Mouse (Mus musculus): ENCODE data around the gene Folr1. TPM values are rescaled to one million over a fixed set of nuclear protein-coding genes. Genes with fewer than 3 reads are reported as not detected.
A peak's percentile ranks its signal among the peaks of the same experiment; 100 is the strongest.

The Folr1 gene
- total and polyA plus RNA-seq, 2 experiments from 2014 or later, result 3.9 to 11.5 TPM

DNA sequence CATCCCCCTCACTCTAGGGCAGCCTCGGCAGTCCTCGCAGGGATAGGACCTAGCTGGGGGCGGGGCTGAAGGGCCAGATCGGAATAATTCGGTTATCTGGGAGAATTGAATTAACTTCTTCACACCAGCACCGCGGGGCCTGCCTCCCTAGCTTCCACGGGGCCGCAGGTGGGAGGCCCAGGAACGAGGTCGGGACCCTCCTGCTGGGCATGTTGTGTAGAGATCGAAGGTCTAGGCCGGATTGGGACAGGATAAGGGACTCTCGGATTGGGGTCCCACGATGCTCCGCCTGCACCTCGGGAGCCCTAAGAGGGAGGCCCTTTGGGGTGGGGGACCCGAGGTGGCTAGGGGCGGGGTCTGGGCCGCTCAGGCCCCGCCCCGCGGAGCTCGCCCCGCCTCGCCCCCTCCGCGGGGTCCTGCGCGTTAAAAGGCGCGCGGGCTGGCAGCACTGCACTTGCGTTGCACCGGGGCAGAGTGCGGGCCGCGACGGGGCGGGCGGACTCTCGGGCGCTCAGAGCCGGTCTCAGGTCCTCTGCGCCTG, 52.7 kb downstream of the Folr1 start, which contains the start of gene Phox2a:
Gene Phox2a (plus strand): TSS at position 453 of the 541 bp plus-strand sequence.
- peak within 1 kb of the TSS; percentile 10 for H3K4me2 ChIP-seq (ENCODE audit: low read depth, low read length, poor library complexity, severe bottlenecking)
- H3K36me3 ChIP-seq (ENCODE audit: insufficient read depth, low read length), result no peaks in the 10 kb centered on the region
- peaks cover 60% of the 10 kb centered on the region for H3K27me3 ChIP-seq (ENCODE audit: insufficient read depth, low read length)
- no peak for TF ChIP-seq CTCF (IDR thresholded peaks at IDR 0.05)
- ATAC-seq (ENCODE audit: low FRiP score) (no peak), DNase-seq (ENCODE audit: low spot score) (no peak)
- H3K27ac ChIP-seq (ENCODE audit: low read depth, low read length), result no peak within 1 kb of the TSS
- no peaks in the 10 kb centered on the region for H3K4me1 ChIP-seq (ENCODE audit: insufficient read depth, low read length)
- WGBS, result under 1% methylated on average over 29 of the region's 45 CpGs
- no peak within 1 kb of the TSS for H3K9ac ChIP-seq (replicated peaks; ENCODE audit: low read length, poor library complexity, severe bottlenecking)
- no peaks in the 10 kb centered on the region for H3K9me3 ChIP-seq (ENCODE audit: low read length)
- peak within 1 kb of the TSS; percentile 25 for H3K4me3 ChIP-seq (ENCODE audit: low read depth, low read length)

Small RNAs within 50 kb of the gene (microRNA-seq; reads per million reads assigned to microRNA genes)
- not detected for gene Gm22655 (ENCODE audit: borderline number of aligned reads)

Other genes with a start within 250 kb of the Folr1 start
- 39.7 and 53.1 TPM in 2 replicates for gene Clpb, start 207.2 kb downstream of the Folr1 start, total RNA-seq (2014; rRNA removed)
- 33.4 and 43.3 TPM in 2 replicates for gene Clpb, start 207.2 kb downstream of the Folr1 start, polyA plus RNA-seq (2015; fragmentation: Nextera tagmentation; extraction: Ambion mirVana)
- gene Phox2a, start 52.5 kb downstream of the Folr1 start, total RNA-seq (2014; rRNA removed), result 0.82 TPM in 1 of 2 replicates, not detected in the other
- gene Phox2a, start 52.5 kb downstream of the Folr1 start, polyA plus RNA-seq (2015; fragmentation: Nextera tagmentation; extraction: Ambion mirVana), result 0.12 TPM in 1 of 2 replicates, not detected in the other
- gene Inppl1, start 32.6 kb downstream of the Folr1 start, total RNA-seq (2014; rRNA removed), result 16.8 and 21.2 TPM in 2 replicates
- gene Inppl1, start 32.6 kb downstream of the Folr1 start, polyA plus RNA-seq (2015; fragmentation: Nextera tagmentation; extraction: Ambion mirVana), result 5.7 and 8.0 TPM in 2 replicates
- gene Folr2, start 13.6 kb downstream of the Folr1 start, total RNA-seq (2014; rRNA removed), result 2.6 and 3.4 TPM in 2 replicates
- gene Folr2, start 13.6 kb downstream of the Folr1 start, polyA plus RNA-seq (2015; fragmentation: Nextera tagmentation; extraction: Ambion mirVana), result 2.3 and 3.5 TPM in 2 replicates
- 49.9 and 56.9 TPM in 2 replicates for gene Anapc15, start 7.1 kb downstream of the Folr1 start, total RNA-seq (2014; rRNA removed)
- gene Anapc15, start 7.1 kb downstream of the Folr1 start, polyA plus RNA-seq (2015; fragmentation: Nextera tagmentation; extraction: Ambion mirVana), result 62.7 and 68.3 TPM in 2 replicates
- gene Lamtor1, start 35.1 kb upstream of the Folr1 start, total RNA-seq (2014; rRNA removed), result 114 and 127 TPM in 2 replicates
- 159 and 180 TPM in 2 replicates for gene Lamtor1, start 35.1 kb upstream of the Folr1 start, polyA plus RNA-seq (2015; fragmentation: Nextera tagmentation; extraction: Ambion mirVana)
- 0.38 TPM in 1 of 2 replicates, not detected in the other for gene Tomt, start 35.6 kb upstream of the Folr1 start, total RNA-seq (2014; rRNA removed)
- gene Tomt, start 35.6 kb upstream of the Folr1 start, polyA plus RNA-seq (2015; fragmentation: Nextera tagmentation; extraction: Ambion mirVana), result 0.23 and 0.32 TPM in 2 replicates
- gene Lrrc51, start 63.1 kb upstream of the Folr1 start, total RNA-seq (2014; rRNA removed), result 3.7 and 6.9 TPM in 2 replicates
- 7.0 TPM in 2 replicates for gene Lrrc51, start 63.1 kb upstream of the Folr1 start, polyA plus RNA-seq (2015; fragmentation: Nextera tagmentation; extraction: Ambion mirVana)
- 64.4 and 74.0 TPM in 2 replicates for gene Numa1, start 63.3 kb upstream of the Folr1 start, total RNA-seq (2014; rRNA removed)
- gene Numa1, start 63.3 kb upstream of the Folr1 start, polyA plus RNA-seq (2015; fragmentation: Nextera tagmentation; extraction: Ambion mirVana), result 17.9 and 20.6 TPM in 2 replicates
- gene Il18bp, start 147.9 kb upstream of the Folr1 start, total RNA-seq (2014; rRNA removed), result 7.7 and 12.9 TPM in 2 replicates
- 3.1 and 4.2 TPM in 2 replicates for gene Il18bp, start 147.9 kb upstream of the Folr1 start, polyA plus RNA-seq (2015; fragmentation: Nextera tagmentation; extraction: Ambion mirVana)
- gene Rnf121, start 194.7 kb upstream of the Folr1 start, total RNA-seq (2014; rRNA removed), result 31.3 and 40.7 TPM in 2 replicates
- 22.0 and 23.4 TPM in 2 replicates for gene Rnf121, start 194.7 kb upstream of the Folr1 start, polyA plus RNA-seq (2015; fragmentation: Nextera tagmentation; extraction: Ambion mirVana)
- 17.3 and 18.0 TPM in 2 replicates for gene Xndc1, start 194.7 kb upstream of the Folr1 start, total RNA-seq (2014; rRNA removed)
- gene Xndc1, start 194.7 kb upstream of the Folr1 start, polyA plus RNA-seq (2015; fragmentation: Nextera tagmentation; extraction: Ambion mirVana), result 14.6 and 15.5 TPM in 2 replicates
- gene Xntrpc, start 194.9 kb upstream of the Folr1 start, total RNA-seq (2014; rRNA removed), result 2.1 and 2.2 TPM in 2 replicates
- 0.22 and 0.60 TPM in 2 replicates for gene Xntrpc, start 194.9 kb upstream of the Folr1 start, polyA plus RNA-seq (2015; fragmentation: Nextera tagmentation; extraction: Ambion mirVana)
- 0.24 TPM in 1 of 2 replicates, not detected in the other for gene Trpc2, start 212.3 kb upstream of the Folr1 start, total RNA-seq (2014; rRNA removed)
- gene Trpc2, start 212.3 kb upstream of the Folr1 start, polyA plus RNA-seq (2015; fragmentation: Nextera tagmentation; extraction: Ambion mirVana), result 0.43 TPM in 1 of 2 replicates, not detected in the other
- gene Art1, start 231.0 kb upstream of the Folr1 start, total RNA-seq (2014; rRNA removed), result 0.33 TPM in 1 of 2 replicates, not detected in the other
- 0.18 and 0.22 TPM in 2 replicates for gene Art1, start 231.0 kb upstream of the Folr1 start, polyA plus RNA-seq (2015; fragmentation: Nextera tagmentation; extraction: Ambion mirVana)
- 0.49 TPM in 1 of 2 replicates, not detected in the other for gene Art5, start 238.7 kb upstream of the Folr1 start, total RNA-seq (2014; rRNA removed)
- 0.18 and 0.23 TPM in 2 replicates for gene Art5, start 238.7 kb upstream of the Folr1 start, polyA plus RNA-seq (2015; fragmentation: Nextera tagmentation; extraction: Ambion mirVana)
- gene Chrna10, start 246.0 kb upstream of the Folr1 start, total RNA-seq (2014; rRNA removed), result 0.05 TPM in 1 of 2 replicates, not detected in the other
- not detected in 2 replicates for gene Chrna10, start 246.0 kb upstream of the Folr1 start, polyA plus RNA-seq (2015; fragmentation: Nextera tagmentation; extraction: Ambion mirVana)